Mouse (Mus musculus) thymus, postnatal 0 days (tissue): ENCODE data around the gene Ggt1. TPM values are rescaled to one million over a fixed set of nuclear protein-coding genes. Genes with fewer than 3 reads are reported as not detected.
"Not testable (repeated sequence)": the region's sequence is repeated elsewhere in the genome, so short reads cannot be mapped to it uniquely, and the experiment has no call there.

Source experiments
- DNase-seq: peaks from one replicate; pipeline ENCODE4 v3.0.0-alpha.2; 2015; ENCODE audit warnings: low spot score
- polyA plus RNA-seq: library from polyadenylated mRNA; unstranded; fragments of >200 nt; fragmentation: Nextera tagmentation; extraction: Ambion mirVana; gene quantifications from 2 replicates; pipeline ENCODE4 v1.2.1, GENCODE M21; 2015

Ggt1 gene
- 0.90 and 1.5 TPM in 2 replicates for polyA plus RNA-seq

GRCm38 (mm10) chr10:75561071-75561654 is at the start of gene Ggt1:
Gene Ggt1, plus strand, starts transcription at chr10:75561604.
- DNase-seq, result no peak

- no peak for DNase-seq
Measured at GRCm38 (mm10) chr10:75511897-75512296, 49.5 kb upstream of the Ggt1 start.

- DNase-seq, result no peak
Measured at GRCm38 (mm10) chr10:75512796-75513195, 48.6 kb upstream of the Ggt1 start.

- DNase-seq, result no peak
Measured at GRCm38 (mm10) chr10:75513306-75514067, 47.9 kb upstream of the Ggt1 start.

GRCm38 (mm10) chr10:75514361-75514760 is 47.0 kb upstream of the Ggt1 start:
- no peak for DNase-seq

- DNase-seq, result no peak
Measured at GRCm38 (mm10) chr10:75515216-75516037, 46.0 kb upstream of the Ggt1 start.

- DNase-seq, result no peak
Measured at GRCm38 (mm10) chr10:75516038-75516723, 45.2 kb upstream of the Ggt1 start.

GRCm38 (mm10) chr10:75516724-75517072 is 44.7 kb upstream of the Ggt1 start:
- no peak for DNase-seq

GRCm38 (mm10) chr10:75517073-75517757 is 44.2 kb upstream of the Ggt1 start, which contains the start of gene Snrpd3:
Gene Snrpd3, plus strand, starts transcription at chr10:75517551.
- DNase-seq, result peak; percentile 97

- DNase-seq, result peak; percentile 96
Measured at GRCm38 (mm10) chr10:75517758-75518143, 43.7 kb upstream of the Ggt1 start, which contains the start of gene Gucd1. Gene Gucd1, minus strand, starts transcription at chr10:75517972.

GRCm38 (mm10) chr10:75520581-75520980 is 40.8 kb upstream of the Ggt1 start:
- DNase-seq, result no peak

GRCm38 (mm10) chr10:75521643-75522042 is 39.8 kb upstream of the Ggt1 start:
- DNase-seq, result no peak

- not testable (repeated sequence) for DNase-seq
Measured at GRCm38 (mm10) chr10:75525450-75525849, 36.0 kb upstream of the Ggt1 start.

- DNase-seq, result no peak
Measured at GRCm38 (mm10) chr10:75530322-75530721, 31.1 kb upstream of the Ggt1 start.

GRCm38 (mm10) chr10:75531532-75532090 is 29.8 kb upstream of the Ggt1 start:
- peak; percentile 84 for DNase-seq

- DNase-seq, result no peak
Measured at GRCm38 (mm10) chr10:75534216-75534615, 27.2 kb upstream of the Ggt1 start.

- no peak for DNase-seq
Measured at GRCm38 (mm10) chr10:75534934-75535333, 26.5 kb upstream of the Ggt1 start.

- DNase-seq, result no peak
Measured at GRCm38 (mm10) chr10:75535423-75535822, 26.0 kb upstream of the Ggt1 start.

- peak; percentile 39 for DNase-seq
Measured at GRCm38 (mm10) chr10:75536123-75536522, 25.3 kb upstream of the Ggt1 start.

GRCm38 (mm10) chr10:75547901-75548300 is 13.5 kb upstream of the Ggt1 start:
- no peak for DNase-seq
